Mouse (Mus musculus): ENCODE data around the gene Josd1. TPM values are rescaled to one million over a fixed set of nuclear protein-coding genes. Genes with fewer than 3 reads are reported as not detected.

The Josd1 gene
- polyA plus RNA-seq, 1 experiment from 2014 or later, result 13.4 TPM

- 78% methylated on average over 9 of the region's 9 CpGs for WGBS
- no peak for ATAC-seq (replicated peaks; ENCODE audit: low FRiP score)
- H3K4me3 ChIP-seq (ENCODE audit: low read depth, low read length), result no peak overlapping the region
These were observed 10.0 kb upstream of the Josd1 start for GRCm38 (mm10) chr15:79697558-79698187.

GRCm38 (mm10) chr15:79697011-79697410, 9.3 kb upstream of the Josd1 start:
- Histone ChIP-seq H3K9ac (ENCODE audit: low read length) (no peak overlapping the region), H3K4me3 (ENCODE audit: low read depth, low read length) (no peak overlapping the region), H3K9me3 (ENCODE audit: control insufficient read depth, low read length) (no peaks in the 10 kb centered on the region), H3K36me3 (ENCODE audit: control insufficient read depth, insufficient read depth, low read length) (no peaks in the 10 kb centered on the region), H3K4me1 (replicated peaks; ENCODE audit: control insufficient read depth, insufficient read depth, low read length) (peaks cover 2% of the 10 kb centered on the region; the same call in 1 of the 2 replicates), H3K27ac (ENCODE audit: low read depth, low read length) (0 out of 2 replicates have a peak overlapping the region, but pooled peaks have one; percentile 3), H3K4me2 (ENCODE audit: low read depth, low read length, severe bottlenecking) (no peak overlapping the region), H3K27me3 (ENCODE audit: control insufficient read depth, insufficient read depth, low read length) (no peaks in the 10 kb centered on the region)
- ATAC-seq (replicated peaks; ENCODE audit: low FRiP score) (no peak), DNase-seq (ENCODE audit: low spot score) (no peak)
- WGBS, result 78% methylated on average over 6 of the region's 6 CpGs

More at GRCm38 (mm10) chr15:79697558-79698187, 10.0 kb upstream of the Josd1 start:
- no peaks in the 10 kb centered on the region for H3K36me3 ChIP-seq (ENCODE audit: control insufficient read depth, insufficient read depth, low read length)
- H3K27me3 ChIP-seq (ENCODE audit: control insufficient read depth, insufficient read depth, low read length), result no peaks in the 10 kb centered on the region
- H3K27ac ChIP-seq (ENCODE audit: low read depth, low read length), result 0 out of 2 replicates have a peak overlapping the region, but pooled peaks have one; percentile 3
- H3K9me3 ChIP-seq (ENCODE audit: control insufficient read depth, low read length), result no peaks in the 10 kb centered on the region
- peaks cover under 1% of the 10 kb centered on the region; the same call in 1 of the 2 replicates for H3K4me1 ChIP-seq (replicated peaks; ENCODE audit: control insufficient read depth, insufficient read depth, low read length)
- DNase-seq (ENCODE audit: low spot score), result no peak
- H3K9ac ChIP-seq (ENCODE audit: low read length), result no peak overlapping the region
- no peak overlapping the region for H3K4me2 ChIP-seq (ENCODE audit: low read depth, low read length, severe bottlenecking)

GRCm38 (mm10) chr15:79696508-79696907, 8.8 kb upstream of the Josd1 start:
- no peak overlapping the region for H3K9ac ChIP-seq (ENCODE audit: low read length)
- H3K4me1 ChIP-seq (replicated peaks; ENCODE audit: control insufficient read depth, insufficient read depth, low read length), result peaks cover 5% of the 10 kb centered on the region; the same call in 1 of the 2 replicates
- WGBS, result 93% methylated on average over 2 of the region's 2 CpGs
- no peak for DNase-seq (ENCODE audit: low spot score)
- no peaks in the 10 kb centered on the region for H3K9me3 ChIP-seq (ENCODE audit: control insufficient read depth, low read length)
- H3K27me3 ChIP-seq (ENCODE audit: control insufficient read depth, insufficient read depth, low read length), result no peaks in the 10 kb centered on the region
- H3K4me2 ChIP-seq (ENCODE audit: low read depth, low read length, severe bottlenecking), result no peak overlapping the region
- H3K27ac ChIP-seq (ENCODE audit: low read depth, low read length), result no peak overlapping the region
- H3K36me3 ChIP-seq (ENCODE audit: control insufficient read depth, insufficient read depth, low read length), result no peaks in the 10 kb centered on the region
- no peak for ATAC-seq (replicated peaks; ENCODE audit: low FRiP score)
- H3K4me3 ChIP-seq (ENCODE audit: low read depth, low read length), result no peak overlapping the region

- Histone ChIP-seq H3K27me3 (ENCODE audit: control insufficient read depth, insufficient read depth, low read length) (no peaks in the 10 kb centered on the region), H3K4me3 (ENCODE audit: low read depth, low read length) (no peak overlapping the region), H3K9me3 (ENCODE audit: control insufficient read depth, low read length) (no peaks in the 10 kb centered on the region), H3K36me3 (ENCODE audit: control insufficient read depth, insufficient read depth, low read length) (no peaks in the 10 kb centered on the region), H3K9ac (ENCODE audit: low read length) (no peak overlapping the region), H3K27ac (ENCODE audit: low read depth, low read length) (no peak overlapping the region), H3K4me2 (ENCODE audit: low read depth, low read length, severe bottlenecking) (no peak overlapping the region), H3K4me1 (replicated peaks; ENCODE audit: control insufficient read depth, insufficient read depth, low read length) (peaks cover 5% of the 10 kb centered on the region; the same call in 1 of the 2 replicates)
- DNase-seq (ENCODE audit: low spot score) (no peak), ATAC-seq (replicated peaks; ENCODE audit: low FRiP score) (no peak)
- 83% methylated on average over 3 of the region's 3 CpGs for WGBS
These were observed 7.8 kb upstream of the Josd1 start for GRCm38 (mm10) chr15:79695516-79695915.

GRCm38 (mm10) chr15:79694512-79694911, 6.8 kb upstream of the Josd1 start:
- Histone ChIP-seq H3K36me3 (ENCODE audit: control insufficient read depth, insufficient read depth, low read length) (no peaks in the 10 kb centered on the region), H3K9ac (ENCODE audit: low read length) (no peak overlapping the region), H3K4me1 (replicated peaks; ENCODE audit: control insufficient read depth, insufficient read depth, low read length) (peaks cover 5% of the 10 kb centered on the region; the same call in 1 of the 2 replicates), H3K4me3 (ENCODE audit: low read depth, low read length) (no peak overlapping the region), H3K27me3 (ENCODE audit: control insufficient read depth, insufficient read depth, low read length) (no peaks in the 10 kb centered on the region), H3K9me3 (ENCODE audit: control insufficient read depth, low read length) (no peaks in the 10 kb centered on the region), H3K4me2 (ENCODE audit: low read depth, low read length, severe bottlenecking) (no peak overlapping the region), H3K27ac (ENCODE audit: low read depth, low read length) (no peak overlapping the region)
- ATAC-seq (replicated peaks; ENCODE audit: low FRiP score) (no peak), DNase-seq (ENCODE audit: low spot score) (no peak)
- 90% methylated on average over 4 of the region's 4 CpGs for WGBS

- ATAC-seq (replicated peaks; ENCODE audit: low FRiP score) (no peak), DNase-seq (ENCODE audit: low spot score) (no peak)
- Histone ChIP-seq H3K4me3 (ENCODE audit: low read depth, low read length) (no peak overlapping the region), H3K36me3 (ENCODE audit: control insufficient read depth, insufficient read depth, low read length) (no peaks in the 10 kb centered on the region), H3K27ac (ENCODE audit: low read depth, low read length) (no peak overlapping the region), H3K4me2 (ENCODE audit: low read depth, low read length, severe bottlenecking) (no peak overlapping the region), H3K9ac (ENCODE audit: low read length) (no peak overlapping the region; the same call in 1 of the 2 replicates), H3K4me1 (replicated peaks; ENCODE audit: control insufficient read depth, insufficient read depth, low read length) (peaks cover 5% of the 10 kb centered on the region; the same call in 1 of the 2 replicates), H3K27me3 (ENCODE audit: control insufficient read depth, insufficient read depth, low read length) (no peaks in the 10 kb centered on the region), H3K9me3 (ENCODE audit: control insufficient read depth, low read length) (no peaks in the 10 kb centered on the region)
- 93% methylated on average over 11 of the region's 11 CpGs for WGBS
These were observed 6.0 kb upstream of the Josd1 start for GRCm38 (mm10) chr15:79693740-79694139.

- H3K36me3 ChIP-seq (ENCODE audit: control insufficient read depth, insufficient read depth, low read length), result no peaks in the 10 kb centered on the region
- ATAC-seq (replicated peaks; ENCODE audit: low FRiP score) (no peak), DNase-seq (ENCODE audit: low spot score) (no peak)
- H3K4me3 ChIP-seq (ENCODE audit: low read depth, low read length), result no peak overlapping the region
- H3K27me3 ChIP-seq (ENCODE audit: control insufficient read depth, insufficient read depth, low read length), result no peaks in the 10 kb centered on the region
- 78% methylated on average over 5 of the region's 5 CpGs for WGBS
- H3K9me3 ChIP-seq (ENCODE audit: control insufficient read depth, low read length), result no peaks in the 10 kb centered on the region
- no peak overlapping the region for H3K27ac ChIP-seq (ENCODE audit: low read depth, low read length)
- H3K4me2 ChIP-seq (ENCODE audit: low read depth, low read length, severe bottlenecking), result peak overlapping the region; percentile 100; the same call in 1 of the 2 replicates
- no peak overlapping the region; the same call in 1 of the 2 replicates for H3K9ac ChIP-seq (ENCODE audit: low read length)
- peaks cover 7% of the 10 kb centered on the region; the same call in 1 of the 2 replicates for H3K4me1 ChIP-seq (replicated peaks; ENCODE audit: control insufficient read depth, insufficient read depth, low read length)
These were observed 4.6 kb upstream of the Josd1 start for GRCm38 (mm10) chr15:79692334-79692733.

- peak; percentile 48 for ATAC-seq (replicated peaks; ENCODE audit: low FRiP score)
- H3K9me3 ChIP-seq (ENCODE audit: control insufficient read depth, low read length), result no peaks in the 10 kb centered on the region
- H3K27ac ChIP-seq (ENCODE audit: low read depth, low read length), result peak overlapping the region; percentile 87
- DNase-seq (ENCODE audit: low spot score), result no peak
- peaks cover 7% of the 10 kb centered on the region; the same call in 1 of the 2 replicates for H3K4me1 ChIP-seq (replicated peaks; ENCODE audit: control insufficient read depth, insufficient read depth, low read length)
- 0% methylated on average over 42 of the region's 53 CpGs for WGBS
- H3K36me3 ChIP-seq (ENCODE audit: control insufficient read depth, insufficient read depth, low read length), result no peaks in the 10 kb centered on the region
- H3K4me2 ChIP-seq (ENCODE audit: low read depth, low read length, severe bottlenecking), result peak overlapping the region; percentile 100
- H3K4me3 ChIP-seq (ENCODE audit: low read depth, low read length), result peak overlapping the region; percentile 86
- H3K27me3 ChIP-seq (ENCODE audit: control insufficient read depth, insufficient read depth, low read length), result no peaks in the 10 kb centered on the region
- peak overlapping the region; percentile 94 for H3K9ac ChIP-seq (ENCODE audit: low read length)
These were observed 3.3 kb upstream of the Josd1 start for GRCm38 (mm10) chr15:79691023-79691508.
